Mouse (Mus musculus) kidney, postnatal 10 days (tissue): Measurements from ENCODE around the gene Izumo1.

Source experiments
- DNase-seq: peaks from one replicate; pipeline ENCODE4 v3.0.0; 2021; ENCODE audit warnings: mixed read lengths

The Izumo1 gene

GRCm38 (mm10) chr7:45619592-45619991 is 2.0 kb upstream of the Izumo1 start:
- no peak for DNase-seq

DNA sequence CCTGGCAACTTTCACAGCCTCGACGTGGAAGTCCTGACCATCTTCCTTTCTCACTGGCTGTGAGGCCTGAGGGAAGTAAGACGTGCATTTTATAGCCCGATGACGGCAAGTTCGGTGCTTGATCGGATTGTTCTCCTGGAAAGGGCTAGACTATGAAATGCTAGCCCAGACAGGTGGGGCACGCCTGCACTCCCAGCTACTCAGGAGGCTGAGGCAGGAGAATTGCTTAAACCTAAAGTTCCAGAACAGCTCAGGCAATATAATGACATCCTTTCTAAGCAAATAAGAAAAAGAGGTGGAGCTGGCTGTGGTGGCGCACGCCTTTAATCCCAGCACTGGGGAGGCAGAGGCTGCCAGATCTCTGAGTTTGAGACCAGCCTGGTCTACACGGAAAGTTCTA is 1.9 kb downstream of the Izumo1 start:
- DNase-seq: no peak

DNA sequence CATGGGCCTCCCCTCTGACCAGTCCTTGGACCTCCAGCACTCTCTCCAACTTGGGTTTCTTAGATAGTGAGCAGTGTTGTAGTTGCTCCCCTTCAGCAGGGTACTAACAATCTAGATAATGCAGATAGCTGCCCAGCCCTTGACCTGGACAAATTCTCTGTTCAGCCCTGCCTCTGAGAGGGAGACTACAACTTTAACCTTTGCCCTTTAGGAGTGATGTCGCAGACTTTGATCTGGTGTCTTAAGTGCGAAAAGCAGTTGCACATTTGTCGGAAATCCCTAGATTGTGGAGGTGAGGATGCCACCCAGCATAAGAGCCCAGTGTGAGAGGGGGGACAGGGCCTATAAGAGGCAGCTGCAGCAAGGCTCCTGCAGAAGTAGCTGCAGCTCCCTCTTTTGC is 3.1 kb downstream of the Izumo1 start:
- no peak for DNase-seq

GRCm38 (mm10) chr7:45625481-45625880 is 3.9 kb downstream of the Izumo1 start:
- DNase-seq: no peak

DNA sequence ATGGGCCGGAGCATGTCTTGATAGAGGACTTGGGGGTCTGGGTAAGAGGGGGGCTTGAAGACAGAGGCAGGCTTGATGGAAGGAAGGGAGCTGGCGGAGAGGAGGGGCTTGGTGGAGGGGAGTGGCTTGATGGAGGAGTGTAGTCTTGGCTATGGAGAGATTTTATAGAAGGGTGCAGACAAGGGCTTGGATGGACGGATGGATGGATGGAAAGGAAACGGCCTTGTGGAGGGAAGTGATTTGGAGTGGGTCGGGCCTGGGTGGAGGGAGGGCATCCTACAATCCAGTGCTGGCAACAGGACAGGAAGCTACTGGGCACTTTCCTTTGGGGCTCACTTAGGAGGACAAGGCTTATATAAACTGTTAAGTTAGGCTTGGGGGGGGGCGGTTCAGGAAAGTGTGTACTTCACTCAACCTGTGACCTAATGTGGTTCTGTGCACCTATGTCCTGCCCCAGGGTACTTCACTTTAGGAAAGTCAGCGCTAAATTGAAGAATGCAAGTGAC is 5.0 kb downstream of the Izumo1 start:
- no peak for DNase-seq

DNA sequence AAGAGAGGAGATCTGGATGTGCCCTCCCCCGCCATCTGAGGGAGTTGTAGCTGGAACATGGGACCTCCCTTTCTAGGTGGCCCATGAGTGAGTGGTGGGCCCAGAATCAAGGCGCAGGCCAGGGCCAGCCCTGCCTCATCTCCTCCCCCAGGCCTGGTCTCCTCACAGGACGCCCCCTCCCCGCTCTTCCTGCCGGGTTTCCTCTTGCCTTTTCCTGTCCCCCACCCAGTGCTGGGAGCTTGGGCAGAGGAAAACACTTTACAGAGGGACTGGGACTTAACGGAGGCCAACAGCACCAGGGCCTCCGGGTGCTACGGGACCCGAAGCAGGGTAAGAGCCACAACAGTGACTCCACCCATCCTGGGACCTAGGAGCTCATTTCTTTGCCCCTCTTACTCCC is 5.7 kb downstream of the Izumo1 start, which contains the start of gene Rasip1:
Gene Rasip1, plus strand, starts transcription at position 228 of the 400 bp plus-strand sequence.
- peak; percentile 75 for DNase-seq

GRCm38 (mm10) chr7:45628364-45629294 is 7.0 kb downstream of the Izumo1 start:
- peak; percentile 95 for DNase-seq

DNA sequence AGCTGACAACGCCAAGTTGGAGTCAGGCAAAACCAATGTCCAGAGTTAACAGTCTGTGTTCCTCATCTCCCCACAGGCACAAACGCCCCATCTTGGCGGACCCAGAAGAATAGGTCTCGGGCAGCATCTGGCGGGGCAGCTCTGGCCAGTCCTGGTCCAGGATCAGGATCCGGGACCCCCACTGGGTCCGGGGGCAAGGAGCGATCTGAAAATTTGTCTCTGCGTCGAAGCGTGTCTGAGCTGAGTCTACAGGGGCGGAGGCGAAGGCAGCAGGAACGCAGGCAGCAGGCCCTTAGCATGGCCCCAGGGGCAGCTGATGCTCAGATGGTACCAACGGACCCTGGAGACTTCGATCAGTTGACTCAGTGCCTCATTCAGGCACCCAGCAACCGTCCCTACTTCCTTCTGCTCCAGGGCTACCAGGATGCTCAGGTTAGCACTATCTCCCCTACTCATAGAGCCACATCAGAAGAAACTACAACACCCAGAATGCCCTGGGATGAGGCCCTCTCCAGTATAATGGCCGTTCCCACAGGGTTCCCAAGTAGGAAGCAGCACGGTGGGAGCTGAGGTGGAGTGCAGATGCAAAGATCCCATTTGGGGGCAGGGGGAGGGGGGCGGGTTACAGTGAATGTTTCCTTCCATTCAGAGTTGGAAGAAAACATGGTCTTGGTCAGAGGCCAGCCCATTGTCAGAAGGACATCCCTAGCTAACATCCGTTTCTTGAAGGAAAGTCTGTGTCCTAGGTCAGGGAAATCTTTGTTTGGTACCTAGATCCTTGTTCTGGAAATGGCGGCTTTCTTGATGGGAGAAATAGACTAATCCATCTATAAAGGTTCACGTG is 8.7 kb downstream of the Izumo1 start:
- DNase-seq: peak; percentile 36

GRCm38 (mm10) chr7:45632499-45632898 is 10.9 kb downstream of the Izumo1 start:
- peak; percentile 64 for DNase-seq

- peak; percentile 41 for DNase-seq
These were observed 13.5 kb downstream of the Izumo1 start for GRCm38 (mm10) chr7:45634946-45635681.

DNA sequence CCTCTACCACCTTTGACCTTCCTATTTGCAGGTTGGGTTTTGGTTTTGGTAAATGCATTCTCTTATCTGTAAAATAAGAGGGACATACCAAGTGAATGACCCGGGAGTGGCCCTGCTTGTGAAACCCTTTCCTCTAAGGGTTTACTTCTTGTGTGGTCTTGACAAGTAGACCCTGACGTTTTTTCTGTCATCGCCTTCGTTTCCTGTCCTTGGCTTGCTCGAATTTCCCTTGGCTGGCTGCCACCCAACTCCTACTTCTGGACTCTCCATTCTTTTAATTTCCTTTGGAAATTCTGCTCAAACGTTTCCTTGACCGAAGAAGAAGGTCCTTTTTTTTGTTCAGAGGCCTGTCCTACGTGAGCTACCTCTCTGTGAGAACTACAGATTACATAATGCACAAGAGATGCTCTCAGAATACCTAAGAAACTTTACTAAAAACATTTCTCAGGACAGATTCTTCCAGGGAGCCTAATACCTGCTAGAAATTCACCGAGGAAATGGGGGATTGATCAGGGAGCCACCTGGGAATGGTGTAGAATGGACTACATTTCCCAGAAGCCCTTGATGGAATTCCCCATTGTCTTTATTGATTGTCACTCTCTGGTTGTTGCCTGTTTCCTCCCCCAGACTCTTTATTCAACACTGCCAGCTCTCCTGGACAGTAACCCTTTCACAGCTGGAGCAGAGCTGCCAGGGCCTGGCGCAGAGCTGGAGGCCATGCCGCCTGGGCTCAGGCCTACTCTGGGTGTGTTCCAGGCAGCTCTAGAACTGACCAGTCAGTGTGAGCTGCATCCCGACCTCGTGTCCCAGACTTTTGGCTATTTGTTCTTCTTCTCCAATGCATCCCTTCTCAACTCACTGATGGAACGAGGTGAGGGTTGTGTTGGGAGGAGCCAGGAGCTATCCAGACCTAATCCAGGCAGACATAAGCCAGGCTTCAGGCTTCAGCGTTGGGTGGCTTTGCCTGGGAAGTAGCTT is 14.4 kb downstream of the Izumo1 start:
- DNase-seq: peak; percentile 90

GRCm38 (mm10) chr7:45637710-45638109 is 16.1 kb downstream of the Izumo1 start:
- DNase-seq: no peak

DNA sequence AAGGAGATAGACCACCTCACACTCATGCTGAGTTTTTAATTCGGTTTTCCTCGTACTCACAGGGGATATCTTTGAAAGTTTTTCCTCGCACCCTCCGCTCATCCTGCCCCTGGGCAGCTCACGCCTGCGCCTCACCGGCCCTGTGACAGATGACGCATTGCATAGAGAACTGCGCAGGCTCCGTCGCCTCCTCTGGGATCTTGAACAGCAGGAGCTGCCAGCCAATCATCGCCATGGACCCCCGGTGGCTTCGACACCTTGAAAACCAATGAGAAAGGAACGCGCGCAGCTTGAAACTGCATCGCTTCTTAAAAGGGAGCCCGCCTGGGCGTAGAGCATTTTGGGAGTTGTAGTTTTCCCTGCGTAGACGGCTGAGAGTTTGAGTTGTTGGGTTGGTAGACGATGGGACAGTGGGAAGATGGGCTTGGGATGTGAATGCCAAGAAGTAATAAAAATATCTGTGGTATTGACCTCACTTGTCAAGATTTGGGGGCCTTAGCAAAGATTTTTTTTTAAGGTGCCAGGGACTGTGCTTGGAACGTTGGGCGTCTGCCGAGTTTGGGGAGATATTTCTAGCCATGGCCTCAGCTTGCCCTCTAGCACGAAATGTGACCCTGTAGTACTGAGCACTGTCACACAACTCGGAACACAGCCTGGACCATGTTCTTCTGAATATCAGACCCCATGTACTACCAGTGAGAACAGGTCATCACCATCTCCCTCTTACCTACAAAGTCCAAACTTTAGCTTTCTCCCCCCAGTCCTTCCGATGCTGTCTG is 17.2 kb downstream of the Izumo1 start:
- DNase-seq: peak; percentile 95

DNA sequence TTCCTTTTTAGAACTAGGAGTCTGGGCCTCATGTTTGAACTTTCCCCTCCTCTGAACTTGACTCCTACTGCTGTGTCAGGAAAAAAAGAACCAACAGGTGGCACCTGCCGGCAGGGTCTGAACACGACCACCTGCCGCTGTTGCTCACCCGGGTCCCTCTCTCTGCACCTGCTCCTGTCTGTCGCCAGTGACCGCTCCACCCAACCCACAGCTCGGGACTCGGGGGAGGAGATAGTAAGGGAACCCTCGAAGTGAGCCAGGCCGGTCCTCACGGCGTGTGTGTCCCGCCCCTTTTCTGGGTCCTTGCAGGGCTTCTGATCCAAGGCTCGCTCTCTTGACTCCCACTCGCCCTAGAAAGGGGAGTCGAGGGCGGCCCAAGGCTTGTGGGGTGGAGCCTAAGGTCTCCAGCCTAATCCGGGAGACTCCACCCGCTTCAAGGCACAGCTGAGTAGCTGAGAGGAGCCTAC is 18.0 kb downstream of the Izumo1 start, which contains the start of gene Mamstr:
Gene Mamstr, plus strand, starts transcription at position 417 of the 467 bp plus-strand sequence.
- DNase-seq: peak; percentile 50

DNA sequence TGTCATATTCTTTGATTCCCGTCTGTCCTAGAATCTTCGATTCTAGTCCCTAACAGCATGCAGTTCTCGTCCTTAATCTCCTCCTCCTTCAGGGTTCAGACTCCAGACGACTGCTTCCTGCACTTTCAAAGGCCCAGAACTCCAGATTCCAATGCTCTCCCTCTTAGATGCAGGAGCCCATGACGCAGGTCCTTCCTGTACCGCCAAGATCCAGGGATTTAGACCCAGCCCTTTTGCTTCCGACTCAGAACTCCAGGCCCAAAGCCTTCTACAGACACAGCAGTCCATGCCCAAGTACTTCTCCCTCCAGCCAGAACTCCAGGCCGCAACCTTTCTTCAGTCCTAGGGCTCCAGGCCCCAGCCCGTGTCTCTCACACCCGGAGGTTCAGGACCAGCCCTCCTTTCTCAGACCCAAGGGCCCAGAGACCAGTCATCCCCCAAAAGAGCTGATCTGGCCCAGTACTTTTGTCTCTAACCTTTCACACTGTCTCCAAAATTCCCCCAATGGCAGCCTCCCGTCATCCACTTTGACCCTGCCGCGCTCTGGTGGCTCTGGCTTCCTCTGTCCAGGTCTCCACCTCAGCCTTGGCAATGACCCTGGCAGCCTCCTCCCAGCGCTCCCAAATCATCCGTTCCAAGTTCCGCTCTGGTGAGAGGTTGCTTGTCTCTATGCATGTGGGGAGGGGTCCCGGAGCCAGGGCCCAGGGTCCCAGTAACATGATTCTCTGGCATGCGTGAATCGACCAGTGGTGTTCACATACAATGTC is 18.8 kb downstream of the Izumo1 start:
- no peak for DNase-seq

DNA sequence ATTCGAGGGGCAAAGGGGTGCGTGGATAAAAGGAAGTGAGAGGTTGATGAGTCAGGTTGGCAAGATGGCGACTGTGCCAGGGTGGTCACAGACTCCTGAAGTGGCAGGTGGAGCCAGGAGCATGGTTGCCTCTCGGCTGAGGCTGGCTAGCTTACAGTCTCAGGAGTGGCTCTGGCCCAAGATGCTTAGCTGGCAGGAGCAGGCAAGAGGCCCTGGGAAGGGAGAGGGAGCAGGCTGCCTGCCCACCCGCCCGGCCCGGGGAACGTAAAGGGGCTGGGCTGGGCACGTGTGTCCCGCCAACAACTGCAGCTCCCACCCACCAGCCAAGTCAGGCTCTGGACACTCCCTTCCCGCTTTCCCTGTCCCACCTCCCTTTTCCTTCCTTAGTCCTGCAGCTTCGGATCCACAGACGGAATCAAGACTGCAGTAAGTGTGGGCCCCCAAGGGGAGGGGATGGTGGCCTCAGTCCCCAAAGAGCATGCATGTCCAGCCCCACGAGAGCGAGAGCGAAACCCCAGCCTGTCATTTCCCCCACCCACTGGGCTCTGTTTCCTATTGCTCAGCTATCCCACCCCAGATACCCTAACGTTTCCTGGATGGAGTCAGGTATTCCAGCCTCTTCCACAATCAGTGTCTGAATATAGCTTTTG is 19.9 kb downstream of the Izumo1 start:
- peak; percentile 54 for DNase-seq

DNA sequence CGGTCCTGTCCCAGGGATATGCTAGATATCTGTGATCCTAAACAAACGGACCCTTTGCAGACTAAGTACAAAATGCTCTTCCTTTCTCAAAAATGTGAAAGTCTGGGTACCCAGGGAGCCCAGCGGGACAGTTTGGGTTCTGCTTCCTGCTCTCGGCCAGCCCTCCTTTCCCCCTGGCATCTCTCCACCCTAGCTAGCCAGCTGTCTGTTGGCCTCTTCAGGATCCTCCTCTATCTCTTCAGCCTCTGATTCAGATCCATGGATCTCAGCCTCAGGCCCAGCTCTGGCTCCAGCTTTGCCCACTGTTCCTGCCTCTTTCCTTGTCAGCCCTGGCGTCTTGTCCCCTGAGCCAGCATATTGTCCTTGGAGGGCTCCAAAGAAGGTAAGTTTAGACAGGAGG is 20.5 kb downstream of the Izumo1 start:
- DNase-seq: no peak

DNA sequence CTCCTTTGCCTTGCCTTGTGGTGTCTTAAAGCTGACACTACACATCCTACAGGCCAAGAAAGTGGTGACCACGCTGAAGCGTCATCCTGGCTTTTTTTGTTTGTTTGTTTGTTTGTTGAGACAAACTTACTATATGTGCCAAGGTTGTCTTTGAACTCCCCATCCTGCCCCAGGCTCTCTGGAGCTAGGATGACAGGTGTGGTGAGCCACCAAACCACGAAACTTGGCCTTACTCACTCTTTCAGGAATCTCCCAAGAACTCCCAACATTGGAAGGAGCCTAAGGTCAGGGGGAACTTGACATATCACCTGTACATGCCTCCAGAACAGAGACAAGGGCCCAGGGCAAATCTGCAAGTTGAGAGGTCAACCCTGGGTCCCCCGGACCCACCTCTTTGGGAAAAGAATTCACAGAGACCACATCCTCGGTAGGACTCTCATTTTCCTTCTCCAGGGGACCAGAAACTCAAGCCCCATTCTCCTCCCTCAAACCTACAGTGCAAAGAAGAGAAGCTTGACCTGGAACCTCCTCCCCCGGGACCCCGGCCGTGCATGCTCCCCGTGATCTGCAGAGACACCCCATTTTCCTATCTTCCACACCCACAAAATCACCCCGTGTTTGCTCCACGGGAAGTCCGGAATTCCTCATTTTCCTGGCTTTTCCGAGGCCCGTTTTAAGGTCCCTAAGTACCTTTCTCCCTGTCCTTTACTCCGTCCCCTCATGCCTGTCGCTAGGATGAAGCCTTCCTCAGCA is 21.1 kb downstream of the Izumo1 start:
- DNase-seq: no peak
